Mouse (Mus musculus): Measurements from ENCODE around the gene Ccdc17.

GRCm38 (mm10) chr4:116644326-116644725 lies 47.9 kb downstream of the Ccdc17 start:
- TF ChIP-seq CTCF (IDR thresholded peaks at IDR 0.05; ENCODE audit: control insufficient read depth, insufficient read depth, insufficient read length) (no peak), USF1 (IDR thresholded peaks at IDR 0.05; ENCODE audit: low read depth) (no peak), FOSL1 (IDR thresholded peaks at IDR 0.05; ENCODE audit: insufficient read depth, low read length, poor library complexity, severe bottlenecking) (no peak), MYOD1 (IDR thresholded peaks at IDR 0.05; ENCODE audit: control insufficient read depth, insufficient read length, low read depth) (no peak)
